Mouse (Mus musculus) gastrocnemius, postnatal 4 days (tissue): Measurements from ENCODE around the gene Lrch3. TPM values are rescaled to one million over a fixed set of nuclear protein-coding genes. Genes with fewer than 3 reads are reported as not detected.
A peak's percentile ranks its signal among the peaks of the same experiment; 100 is the strongest.

ENCODE experiments used
- DNase-seq, 2 experiments: peaks; one replicate each; pipeline ENCODE4 v3.0.0; 2021 to 2022; ENCODE audit warnings: low spot score in 2 of 2, mixed read lengths in 2 of 2
- total RNA-seq, 2 experiments: library from RNA; stranded (reverse); gene quantifications; 2 replicates each; pipeline ENCODE4 v1.2.3; 2021

The Lrch3 gene
- total RNA-seq, 2 experiments from 2014 or later: 32.7 to 35.2 TPM

GRCm38 (mm10) chr16:32980227-32980626 is 66.3 kb downstream of the Lrch3 start:
- no peak for DNase-seq

GRCm38 (mm10) chr16:32981405-32981804 is 67.5 kb downstream of the Lrch3 start:
- no peak for DNase-seq

GRCm38 (mm10) chr16:32984631-32985030 is 70.7 kb downstream of the Lrch3 start:
- DNase-seq: no peak

- no peak for DNase-seq
Measured at GRCm38 (mm10) chr16:32992158-32992557, 78.3 kb downstream of the Lrch3 start.

GRCm38 (mm10) chr16:33005216-33005615 is 91.3 kb downstream of the Lrch3 start:
- DNase-seq: no peak

GRCm38 (mm10) chr16:33006888-33007287 is 93.0 kb downstream of the Lrch3 start:
- DNase-seq: no peak

- DNase-seq: no peak
Measured at GRCm38 (mm10) chr16:33007436-33007835, 93.5 kb downstream of the Lrch3 start.

- no peak for DNase-seq
Measured at GRCm38 (mm10) chr16:33010166-33010565, 96.3 kb downstream of the Lrch3 start.

- DNase-seq: no peak
Measured at GRCm38 (mm10) chr16:33013801-33014200, 99.9 kb downstream of the Lrch3 start.

GRCm38 (mm10) chr16:33014921-33015320 is 101.0 kb downstream of the Lrch3 start:
- DNase-seq: no peak

- DNase-seq: no peak
Measured at GRCm38 (mm10) chr16:33015396-33015907, 101.6 kb downstream of the Lrch3 start.

GRCm38 (mm10) chr16:33015986-33016385 is 102.1 kb downstream of the Lrch3 start:
- DNase-seq: no peak

- no peak for DNase-seq
Measured at GRCm38 (mm10) chr16:33017677-33018349, 103.9 kb downstream of the Lrch3 start.

- no peak for DNase-seq
Measured at GRCm38 (mm10) chr16:33019117-33019770, 105.3 kb downstream of the Lrch3 start.

- no peak for DNase-seq
Measured at GRCm38 (mm10) chr16:33021381-33021780, 107.5 kb downstream of the Lrch3 start.

- DNase-seq: peak; percentile 76 to 85
Measured at GRCm38 (mm10) chr16:33023750-33024149, 109.8 kb downstream of the Lrch3 start.

- DNase-seq: no peak
Measured at GRCm38 (mm10) chr16:33024456-33025104, 110.7 kb downstream of the Lrch3 start.

- no peak for DNase-seq
Measured at GRCm38 (mm10) chr16:33026357-33026756, 112.5 kb downstream of the Lrch3 start.

GRCm38 (mm10) chr16:33036006-33036405 is 122.1 kb downstream of the Lrch3 start:
- no peak for DNase-seq

- no peak for DNase-seq
Measured at GRCm38 (mm10) chr16:33042682-33043081, 128.8 kb downstream of the Lrch3 start.

GRCm38 (mm10) chr16:33043268-33043667 is 129.4 kb downstream of the Lrch3 start:
- no peak for DNase-seq

- DNase-seq: no peak
Measured at GRCm38 (mm10) chr16:33048004-33048403, 134.1 kb downstream of the Lrch3 start.
